Mouse (Mus musculus) thymus, adult 2 months (tissue): ENCODE measurements around the gene AU022252.

ENCODE experiments used
- CTCF ChIP-seq: fragments of 200-500 bp; IDR thresholded peaks from 2 replicates; pipeline ENCODE4 v1.5.1; 2012; ENCODE audit warnings: mild to moderate bottlenecking, control low read depth, low read length, moderate library complexity, borderline replicate concordance; ENCODE audit not compliant: control insufficient read depth, poor library complexity, insufficient read depth; ENCODE audit errors: extremely low read depth
- POLR2A ChIP-seq: fragments of 200-500 bp; IDR thresholded peaks from 2 replicates; pipeline ENCODE4 v1.6.1; 2012; ENCODE audit warnings: mild to moderate bottlenecking, low read length, control low read depth, moderate library complexity; ENCODE audit not compliant: control insufficient read depth, poor library complexity, insufficient read depth; ENCODE audit errors: extremely low read depth

- no peak for TF ChIP-seq CTCF
- TF ChIP-seq POLR2A: no peak
Observed at GRCm38 (mm10) chr4:119245961-119246360, 13.4 kb upstream of the AU022252 start.
